Mouse (Mus musculus) heart, adult 18-20 months (tissue): ENCODE results near the gene Gm3512. TPM values are rescaled to one million over a fixed set of nuclear protein-coding genes. Genes with fewer than 3 reads are reported as not detected.
"Not testable (repeated sequence)": the region's sequence is repeated elsewhere in the genome, so short reads cannot be mapped to it uniquely, and the experiment has no call there.

Experiments used
- DNase-seq, 2 experiments: peaks; one replicate each; pipeline ENCODE4 v3.0.0; 2021 to 2022; ENCODE audit warnings: mixed read lengths in 1 of 2
- long read RNA-seq, 2 experiments: library from polyadenylated mRNA; stranded (forward); transcript quantifications; one replicate each; pipeline ENCODE4 v2.0.0; 2021
- total RNA-seq, 2 experiments: library from RNA; stranded (reverse); gene quantifications; 2 replicates each; pipeline ENCODE4 v1.2.3; 2021

The Gm3512 gene
- under 1 TPM in 1 of 2 experiments, not detected in 1; 0.30 TPM for total RNA-seq
- long read RNA-seq, experiment 1: 0 reads
- long read RNA-seq, experiment 2: 0 reads

GRCm38 (mm10) chr14:7174483-7174971 is at the start of gene Gm3512:
Gm3512 (minus strand) TSS chr14:7174533.
- peak; percentile 0 for DNase-seq

GRCm38 (mm10) chr14:7200070-7200469 is 25.7 kb upstream of the Gm3512 start:
- DNase-seq: peak; percentile 15

GRCm38 (mm10) chr14:7194440-7194839 is 20.1 kb upstream of the Gm3512 start, which contains the start of gene Gm16434:
Gm16434 (minus strand) TSS chr14:7194540.
- not testable (repeated sequence) for DNase-seq

- DNase-seq: not testable (repeated sequence)
These were observed 49.0 kb downstream of the Gm3512 start, which contains the start of gene Gm6676 for GRCm38 (mm10) chr14:7125312-7125711. Gm6676 (minus strand) TSS chr14:7125412.

GRCm38 (mm10) chr14:7105124-7105802 is 69.1 kb downstream of the Gm3512 start:
- peak; percentile 0 for DNase-seq

Other genes with a start within 250 kb of the Gm3512 start
- gene Gm6356, start 200.7 kb downstream of the Gm3512 start, total RNA-seq: not detected
- gene Gm10406, start 147.1 kb downstream of the Gm3512 start, total RNA-seq: not detected
- not detected for gene Gm3685, start 129.6 kb downstream of the Gm3512 start, total RNA-seq
- not detected for gene Gm3696, start 73.9 kb downstream of the Gm3512 start, total RNA-seq
- not detected for gene Gm6676, start 49.1 kb downstream of the Gm3512 start, total RNA-seq
- not detected for gene Gm16434, start 20.0 kb upstream of the Gm3512 start, total RNA-seq
- gene Gm3727, start 90.2 kb upstream of the Gm3512 start, total RNA-seq: not detected
- under 1 TPM in 1 of 2 experiments, not detected in 1; 0.15 TPM for gene Gm3739, start 140.5 kb upstream of the Gm3512 start, total RNA-seq
- not detected for gene Gm5797, start 157.9 kb upstream of the Gm3512 start, total RNA-seq
- gene Gm8374, start 190.6 kb upstream of the Gm3512 start, total RNA-seq: not detected